Comparison of ENCODE assay signal across 12 mouse cellular contexts in genomic region chr15:3174848-3175247, GRCm38 (mm10).
DNase-seq lines count a peak whose midpoint lies in the region; ATAC-seq and TF ChIP-seq lines count a peak whose summit lies in the region.
"Had no signal": no experiment of that assay in that cellular context is flagged by ENCODE, and none has a peak within 500 bp of the region (broad histone marks: within the 10 kb centered on the region; RNA-seq: fewer than 3 reads in every experiment).

No protein-coding gene starts in this region.

- H3K4me3 ChIP-seq in kidney, postnatal 0 days (replicated peaks; ENCODE audit: low read depth, low read length): no peak overlapping the region
- H3K4me3 ChIP-seq: liver, embryonic 13.5 days; neural tube, embryonic 12.5 days had no signal

- no peak overlapping the region for H3K4me2 ChIP-seq in kidney, postnatal 0 days (ENCODE audit: low read length)
- H3K4me2 ChIP-seq: liver, embryonic 13.5 days; neural tube, embryonic 12.5 days had no signal

- TF ChIP-seq CTCF in kidney, postnatal 0 days (IDR thresholded peaks at IDR 0.05; ENCODE audit: low read depth): peak; percentile 48; the same call in 1 of the 2 replicates

- no peak overlapping the region for H3K9ac ChIP-seq in kidney, postnatal 0 days (ENCODE audit: low read depth, low read length)
- H3K9ac ChIP-seq: liver, embryonic 13.5 days; neural tube, embryonic 12.5 days had no signal

- peak; percentile 54 for DNase-seq in kidney, postnatal 0 days (ENCODE audit: low spot score)
- no peak for DNase-seq in kidney, adult 18-20 months
- DNase-seq in CD4-positive helper T cell, adult 2 months (ENCODE audit: low read depth, low spot score): peak; percentile 55
- peak; percentile 77 for DNase-seq in NIH3T3 (ENCODE audit: low read depth)
- DNase-seq in urinary bladder, postnatal 25 days (ENCODE audit: low spot score): no peak
- no peak for DNase-seq in cerebellum, postnatal 14 days
- no peak for DNase-seq in layer of hippocampus, adult 9-10 months (ENCODE audit: low spot score)
- DNase-seq: adrenal gland, postnatal 36 days; kidney, postnatal 10 days; liver, embryonic 13.5 days had no signal

- no peaks in the 10 kb centered on the region for H3K36me3 ChIP-seq in kidney, postnatal 0 days (ENCODE audit: insufficient read depth, low read length)
- H3K36me3 ChIP-seq: liver, embryonic 13.5 days; neural tube, embryonic 12.5 days had no signal

- H3K27ac ChIP-seq in kidney, postnatal 0 days: no peak overlapping the region
- H3K27ac ChIP-seq: liver, embryonic 13.5 days; neural tube, embryonic 12.5 days had no signal

- 47% methylated on average over 2 of the region's 2 CpGs for WGBS in kidney, postnatal 0 days

- no peaks in the 10 kb centered on the region for H3K9me3 ChIP-seq in kidney, postnatal 0 days (replicated peaks; ENCODE audit: low read length)
- H3K9me3 ChIP-seq: liver, embryonic 13.5 days had no signal

- no peak for ATAC-seq in kidney, postnatal 0 days (replicated peaks; ENCODE audit: low FRiP score, low read depth)
- peak; percentile 54 to 66; a peak in 2 of 4 replicates for ATAC-seq in hematopoietic stem cell, adult 5-6 weeks (replicated peaks in 1 of 2; ENCODE audit: insufficient read depth in 1 of 2, low FRiP score in 2 of 2, low TSS enrichment in 1 of 2, low read depth in 1 of 2, poor library complexity in 2 of 2, severe bottlenecking in 2 of 2)

- no peaks in the 10 kb centered on the region for H3K27me3 ChIP-seq in kidney, postnatal 0 days (ENCODE audit: insufficient read depth, low read length)
- H3K27me3 ChIP-seq: liver, embryonic 13.5 days; neural tube, embryonic 12.5 days had no signal

- no peaks in the 10 kb centered on the region for H3K4me1 ChIP-seq in kidney, postnatal 0 days (replicated peaks; ENCODE audit: insufficient read depth, low read length)
- H3K4me1 ChIP-seq: liver, embryonic 13.5 days; neural tube, embryonic 12.5 days had no signal

Comparison
In these comparisons a context has a peak if more than half of its experiments do, and no peak if none do; other contexts are left out.
1. DNase-seq: peak in kidney, postnatal 0 days (single experiment), CD4-positive helper T cell, adult 2 months (single experiment) and NIH3T3 (single experiment); none in kidney, adult 18-20 months (single experiment), urinary bladder, postnatal 25 days (single experiment), cerebellum, postnatal 14 days (0 of 2) and layer of hippocampus, adult 9-10 months (single experiment).